Mouse (Mus musculus): ENCODE results near the gene Gm4792. TPM values are rescaled to one million over a fixed set of nuclear protein-coding genes. Genes with fewer than 3 reads are reported as not detected.

Gene Gm4792
- total and polyA plus RNA-seq, 3 experiments, result not detected

DNA sequence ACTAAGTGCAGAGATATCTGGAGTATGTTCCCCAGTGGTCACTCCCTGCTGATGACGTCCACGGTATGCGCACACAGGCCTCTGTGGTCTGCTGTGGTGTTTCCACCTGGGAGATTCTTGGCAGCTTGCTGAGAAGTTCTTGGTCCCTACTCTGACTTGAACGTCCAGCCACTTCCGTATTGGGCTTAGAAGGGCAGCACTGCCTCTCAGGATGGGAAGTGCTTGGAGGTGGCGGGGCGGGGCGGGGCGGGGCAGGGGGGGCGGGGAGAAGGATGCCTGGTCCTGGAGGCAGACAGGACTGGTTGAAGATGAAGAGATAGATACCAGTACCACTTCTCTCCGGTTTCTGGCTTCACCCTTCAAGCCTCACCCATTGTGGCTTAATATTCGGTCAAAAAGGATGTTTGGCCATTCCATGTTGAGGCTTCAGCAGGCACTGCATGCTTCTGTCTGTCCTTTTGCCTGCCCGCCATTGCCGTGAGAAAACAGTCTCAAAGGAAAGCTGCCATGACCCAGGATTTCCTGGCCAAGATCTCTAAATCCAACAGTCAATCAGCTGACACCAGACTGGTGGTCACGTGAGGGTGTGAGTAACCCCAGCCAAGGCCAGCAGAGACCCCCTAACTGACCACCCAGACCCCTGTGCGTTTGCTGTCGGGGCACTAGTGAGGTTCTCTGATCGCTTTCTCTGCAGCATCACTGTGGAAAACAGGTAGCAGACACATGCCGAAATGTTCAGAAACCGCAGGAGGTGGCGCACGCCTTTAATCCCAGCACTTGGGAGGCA lies 46.3 kb upstream of the Gm4792 start (continued):
- TF ChIP-seq MAZ (IDR thresholded peaks at IDR 0.05; ENCODE audit: low read depth, low read length), result peak; percentile 73; the same call in 1 of the 2 replicates
- TF ChIP-seq MEF2A (IDR thresholded peaks at IDR 0.05; ENCODE audit: borderline replicate concordance, low read depth, low read length), result no peak
- TF ChIP-seq NRF1 (IDR thresholded peaks at IDR 0.05; ENCODE audit: low read depth, low read length), result 0 out of 2 replicates have a peak, but pooled peaks have one; percentile 6
- peak; percentile 53; the same call in 1 of the 2 replicates for TF ChIP-seq NELFE (IDR thresholded peaks at IDR 0.05; ENCODE audit: low read depth, low read length)
- TF ChIP-seq JUN (IDR thresholded peaks at IDR 0.05; ENCODE audit: insufficient read depth, low read depth, low read length), result no peak
- no peak for TF ChIP-seq ZKSCAN1 (IDR thresholded peaks at IDR 0.05; ENCODE audit: borderline replicate concordance, low read depth, low read length)
- TF ChIP-seq CTCF (conservative IDR thresholded peaks at IDR 0.05 in 1 of 2, IDR thresholded peaks at IDR 0.05 in 1 of 2; ENCODE audit: low read depth in 2 of 2, low read length in 2 of 2), result no peak
- no peak for TF ChIP-seq POLR2AphosphoS2 (IDR thresholded peaks at IDR 0.05; ENCODE audit: low read depth, low read length)
- no peak for TF ChIP-seq MYC (IDR thresholded peaks at IDR 0.05; ENCODE audit: low read depth, low read length)
- no peak for TF ChIP-seq PAX5 (IDR thresholded peaks at IDR 0.05; ENCODE audit: low read length)
- TF ChIP-seq ELF1 (IDR thresholded peaks at IDR 0.05; ENCODE audit: low read depth, low read length), result peak; percentile 92
- TF ChIP-seq IRF4 (IDR thresholded peaks at IDR 0.05; ENCODE audit: low read depth, low read length), result peak; percentile 6; the same call in 1 of the 2 replicates
- peak; percentile 57 for TF ChIP-seq USF1 (IDR thresholded peaks at IDR 0.05; ENCODE audit: low read depth, low read length)
- no peak for TF ChIP-seq MXI1 (IDR thresholded peaks at IDR 0.05; ENCODE audit: low read depth, low read length)
- TF ChIP-seq SIN3A (IDR thresholded peaks at IDR 0.05; ENCODE audit: low read length), result no peak
- no peak for TF ChIP-seq ZNF384 (IDR thresholded peaks at IDR 0.05; ENCODE audit: low read depth, low read length)
- peak; percentile 41; the same call in 1 of the 2 replicates for TF ChIP-seq USF2 (conservative IDR thresholded peaks at IDR 0.05; ENCODE audit: low read depth, low read length)
- no peak for TF ChIP-seq EP300 (IDR thresholded peaks at IDR 0.05; ENCODE audit: low read length)
- TF ChIP-seq BHLHE40 (IDR thresholded peaks at IDR 0.05; ENCODE audit: low read depth, low read length), result peak; percentile 69

DNA sequence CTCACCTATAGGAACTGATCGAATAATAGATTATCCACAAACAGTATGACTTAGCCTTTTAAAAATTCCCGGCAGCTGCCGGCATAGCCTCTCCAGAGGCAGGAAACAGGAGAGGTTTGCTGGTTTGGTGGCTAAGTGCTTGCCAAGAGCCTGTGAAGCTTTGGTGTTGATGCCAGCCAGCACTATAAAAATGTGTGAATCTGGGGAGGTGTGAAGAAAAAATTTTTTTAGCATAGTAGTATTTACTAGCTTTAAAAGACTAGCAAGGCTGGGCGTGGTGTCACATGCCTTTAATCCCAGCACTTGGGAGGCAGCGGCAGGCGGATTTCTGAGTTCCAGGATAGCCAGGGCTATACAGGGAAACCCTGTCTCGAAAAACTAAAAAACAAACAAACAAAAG lies 45.1 kb upstream of the Gm4792 start:
- H3K27me3 ChIP-seq (replicated peaks), result no peaks in the 10 kb centered on the region
- no peak overlapping the region for H3K27ac ChIP-seq (ENCODE audit: insufficient read depth, low read depth)
- no peak for TF ChIP-seq JUN (IDR thresholded peaks at IDR 0.05; ENCODE audit: insufficient read depth, low read depth, low read length)
- TF ChIP-seq MAX (IDR thresholded peaks at IDR 0.05; ENCODE audit: low read length), result no peak
- TF ChIP-seq SMC3 (IDR thresholded peaks at IDR 0.05; ENCODE audit: low read depth, low read length), result no peak
- no peak for TF ChIP-seq SIN3A (IDR thresholded peaks at IDR 0.05; ENCODE audit: low read length)
- no peak for TF ChIP-seq POLR2A (IDR thresholded peaks at IDR 0.05; ENCODE audit: low read depth, low read length)
- TF ChIP-seq BHLHE40 (IDR thresholded peaks at IDR 0.05; ENCODE audit: low read depth, low read length), result no peak
- TF ChIP-seq RAD21 (IDR thresholded peaks at IDR 0.05; ENCODE audit: low read depth, low read length), result no peak
- no peak for TF ChIP-seq HCFC1 (IDR thresholded peaks at IDR 0.05; ENCODE audit: low read depth, low read length)
- TF ChIP-seq CHD2 (IDR thresholded peaks at IDR 0.05; ENCODE audit: low read length), result no peak
- TF ChIP-seq MEF2A (IDR thresholded peaks at IDR 0.05; ENCODE audit: borderline replicate concordance, low read depth, low read length), result no peak
- no peak for TF ChIP-seq NRF1 (IDR thresholded peaks at IDR 0.05; ENCODE audit: low read depth, low read length)
- TF ChIP-seq ZC3H11A (IDR thresholded peaks at IDR 0.05; ENCODE audit: low read depth, low read length), result no peak
- TF ChIP-seq KAT2A (IDR thresholded peaks at IDR 0.05; ENCODE audit: insufficient replicate concordance, low read length), result no peak
- TF ChIP-seq UBTF (IDR thresholded peaks at IDR 0.05; ENCODE audit: low read depth, low read length), result no peak
- TF ChIP-seq USF2 (conservative IDR thresholded peaks at IDR 0.05; ENCODE audit: low read depth, low read length), result no peak
- TF ChIP-seq JUND (conservative IDR thresholded peaks at IDR 0.05; ENCODE audit: low read depth, low read length), result no peak
- no peak for TF ChIP-seq CTCF (conservative IDR thresholded peaks at IDR 0.05 in 1 of 2, IDR thresholded peaks at IDR 0.05 in 1 of 2; ENCODE audit: low read depth in 2 of 2, low read length in 2 of 2)
- no peak for TF ChIP-seq ELF1 (IDR thresholded peaks at IDR 0.05; ENCODE audit: low read depth, low read length)
- TF ChIP-seq ETS1 (conservative IDR thresholded peaks at IDR 0.05; ENCODE audit: low read depth, low read length), result no peak
- H3K4me1 ChIP-seq (ENCODE audit: control insufficient read depth in 1 of 2, insufficient read depth in 2 of 2), result peaks cover 4 to 17% of the 10 kb centered on the region in 2 experiments
- DNase-seq (ENCODE audit: extremely low read depth), result no peak
- no peak overlapping the region for H3K4me3 ChIP-seq (replicated peaks in 1 of 3; ENCODE audit: low read depth in 2 of 3, low read length in 2 of 3, poor library complexity in 1 of 3)
- no peak overlapping the region for H3K4me2 ChIP-seq (ENCODE audit: insufficient read depth, low read depth, poor library complexity, severe bottlenecking)
- no peaks in the 10 kb centered on the region for H3K79me2 ChIP-seq (replicated peaks; ENCODE audit: control insufficient read depth, extremely low read depth, insufficient read depth, poor library complexity, severe bottlenecking)
- in situ Hi-C loops (cut with MboI; ENCODE audit: low pct_ligation_motif_present, low pct_unique_long_range_greater_than_20kb, low sequenced_read_pairs) (no loop called here), dilution Hi-C loops (cut with MboI; ENCODE audit: extremely low pct_ligation_motif_present, extremely low pct_unique_long_range_greater_than_20kb, low sequenced_read_pairs) (no loop called here)
- no peak overlapping the region for H3K9ac ChIP-seq (ENCODE audit: insufficient read depth, low read depth)
- H3K9me3 ChIP-seq (replicated peaks; ENCODE audit: low read length), result no peaks in the 10 kb centered on the region
- H3K36me3 ChIP-seq (replicated peaks in 1 of 2; ENCODE audit: control insufficient read depth in 1 of 2, insufficient read depth in 1 of 2, low read length in 1 of 2), result peaks cover 0 to 4% of the 10 kb centered on the region in 2 experiments
